Mouse (Mus musculus) C2C12 (cell line): Measurements from ENCODE around the gene Cox8b.

Source experiments
- CTCF ChIP-seq: IDR thresholded peaks from one replicate; pipeline ENCODE4 v1.5.1; 2011; ENCODE audit not compliant: control insufficient read depth, insufficient read depth, insufficient read length
- MYOD1 ChIP-seq: IDR thresholded peaks from one replicate; pipeline ENCODE4 v1.6.1; 2011; ENCODE audit warnings: low read depth; ENCODE audit not compliant: control insufficient read depth, insufficient read length
- USF1 ChIP-seq: IDR thresholded peaks from one replicate; pipeline ENCODE4 v1.6.1; 2011; ENCODE audit warnings: low read depth, mild to moderate bottlenecking, control low read depth, moderate library complexity

- no peak for TF ChIP-seq USF1
- no peak for TF ChIP-seq CTCF
- no peak for TF ChIP-seq MYOD1
These were observed 39.5 kb downstream of the Cox8b start for GRCm38 (mm10) chr7:140860728-140861127.
